Mouse (Mus musculus) embryo, embryonic 11.5 days (tissue): ENCODE data around the gene Plcg1.

ENCODE experiments used
- DNase-seq: peaks from one replicate; pipeline ENCODE4 v3.0.0-alpha.2; 2012; ENCODE audit warnings: low read depth, low spot score

Gene Plcg1

GRCm38 (mm10) chr2:160735706-160736310, 4.7 kb downstream of the Plcg1 start:
- DNase-seq = no peak

DNA sequence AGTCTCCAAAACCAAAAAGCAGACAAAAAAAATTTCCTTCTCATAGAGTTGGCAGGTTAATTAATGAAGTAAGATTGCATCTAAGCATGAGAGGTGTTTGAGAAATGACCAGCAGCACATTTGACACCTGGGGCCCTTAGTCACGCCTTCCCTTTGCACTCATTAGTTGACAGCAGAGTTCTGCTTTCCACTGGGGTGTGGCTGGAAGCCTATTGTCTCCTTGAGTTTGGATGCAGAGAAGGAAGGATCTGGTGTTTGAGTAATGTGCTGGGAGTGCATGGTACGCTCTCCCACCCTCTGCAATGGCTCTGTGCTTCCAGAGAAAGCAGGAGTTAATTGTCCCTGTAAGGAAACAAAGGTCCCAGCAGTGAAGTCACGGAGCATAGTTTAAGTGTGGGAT, 5.4 kb downstream of the Plcg1 start:
- no peak for DNase-seq

- DNase-seq = no peak
Measured at GRCm38 (mm10) chr2:160738354-160738753, 7.3 kb downstream of the Plcg1 start.

DNA sequence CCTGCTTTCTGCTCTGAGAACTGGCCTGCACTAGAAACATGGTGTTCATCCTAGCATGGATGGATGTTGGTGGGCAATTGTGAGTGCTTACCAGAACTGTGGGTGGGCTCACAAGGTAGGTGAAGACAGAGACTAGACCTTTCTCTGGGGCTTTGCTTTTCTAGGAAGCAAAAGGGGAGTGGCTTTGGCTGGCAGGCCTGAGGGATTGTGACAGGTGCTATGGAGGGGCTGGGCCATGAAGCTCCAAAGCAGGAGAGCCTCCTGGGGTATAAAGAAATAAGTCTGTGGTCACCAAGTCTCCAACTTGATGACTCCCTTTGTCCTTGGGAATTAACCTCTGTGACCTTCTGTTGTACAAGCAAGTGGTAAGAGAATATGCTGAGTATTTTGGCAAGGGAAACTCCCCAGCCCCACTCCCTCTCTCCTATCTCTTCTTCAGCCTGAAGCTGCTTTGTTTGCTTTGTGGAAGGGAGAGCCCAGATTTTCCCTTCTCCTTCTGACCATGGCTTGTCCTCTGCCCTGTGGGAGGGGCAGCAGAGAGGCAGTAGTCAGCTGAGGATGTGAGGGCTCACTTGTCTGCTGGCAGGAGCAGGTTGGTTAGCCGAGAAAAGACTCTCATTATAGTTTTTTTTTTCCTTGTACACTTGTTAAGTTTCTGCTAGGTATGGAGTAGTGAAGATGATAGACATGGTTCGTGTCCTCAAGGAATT, 8.7 kb downstream of the Plcg1 start:
- DNase-seq = no peak

DNA sequence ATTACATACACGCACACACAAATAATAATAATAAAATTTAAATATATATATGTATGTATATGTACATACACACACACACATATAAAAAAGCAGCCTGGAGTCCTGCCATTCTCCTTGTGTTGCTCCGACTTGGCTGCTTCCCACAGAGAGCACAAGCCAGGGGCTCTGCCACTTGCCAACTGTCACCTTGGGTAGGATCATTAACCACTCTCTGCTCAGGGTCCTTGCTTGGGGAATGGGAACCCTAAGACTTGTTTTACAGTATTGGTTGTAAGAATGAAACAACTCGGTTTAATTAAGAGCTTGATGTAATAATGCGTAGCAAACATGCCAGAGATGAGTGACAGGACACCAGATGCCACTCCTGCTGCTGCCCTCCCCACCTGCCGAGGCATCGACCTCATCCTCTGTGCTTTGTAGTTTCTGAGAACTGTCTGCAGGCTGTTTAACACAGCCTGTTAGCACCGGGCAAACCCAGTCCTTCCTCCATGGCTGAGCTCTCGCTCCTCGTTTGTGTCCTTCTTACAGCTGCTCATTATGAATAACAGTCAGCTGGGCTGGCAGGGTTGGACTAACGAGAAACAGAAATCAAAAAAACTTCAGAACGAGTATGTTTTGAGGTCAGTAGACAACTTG, 9.5 kb downstream of the Plcg1 start:
- no peak for DNase-seq

GRCm38 (mm10) chr2:160741580-160741979, 10.5 kb downstream of the Plcg1 start:
- DNase-seq = no peak

- no peak for DNase-seq
Measured at GRCm38 (mm10) chr2:160742161-160742609, 11.1 kb downstream of the Plcg1 start.

GRCm38 (mm10) chr2:160744040-160744822, 13.1 kb downstream of the Plcg1 start:
- DNase-seq = no peak

- DNase-seq = no peak
Measured at GRCm38 (mm10) chr2:160744823-160745210, 13.7 kb downstream of the Plcg1 start.

GRCm38 (mm10) chr2:160745497-160745896, 14.4 kb downstream of the Plcg1 start:
- DNase-seq = no peak

DNA sequence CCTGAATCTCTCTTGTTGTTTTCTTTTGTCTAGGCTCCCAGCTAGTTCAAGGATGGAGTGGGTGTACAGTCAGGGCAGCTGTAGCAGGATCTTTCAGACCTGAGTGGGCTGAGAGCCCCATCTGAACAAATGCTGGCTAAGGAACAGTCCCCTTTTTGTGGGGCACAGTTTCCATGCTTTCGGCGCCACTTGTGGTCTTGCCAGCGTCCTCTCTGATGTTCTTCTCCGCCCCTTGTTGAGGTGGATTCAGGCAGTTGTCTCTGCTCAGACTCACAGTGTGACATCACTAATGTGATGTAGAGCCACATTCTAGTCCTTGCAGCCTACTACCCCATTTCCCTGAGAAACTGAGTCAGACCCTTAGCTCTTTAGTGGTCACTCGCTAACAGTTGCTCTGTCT, 15.5 kb downstream of the Plcg1 start:
- DNase-seq = no peak

- DNase-seq = no peak
Measured at GRCm38 (mm10) chr2:160747075-160747474, 16.0 kb downstream of the Plcg1 start.

DNA sequence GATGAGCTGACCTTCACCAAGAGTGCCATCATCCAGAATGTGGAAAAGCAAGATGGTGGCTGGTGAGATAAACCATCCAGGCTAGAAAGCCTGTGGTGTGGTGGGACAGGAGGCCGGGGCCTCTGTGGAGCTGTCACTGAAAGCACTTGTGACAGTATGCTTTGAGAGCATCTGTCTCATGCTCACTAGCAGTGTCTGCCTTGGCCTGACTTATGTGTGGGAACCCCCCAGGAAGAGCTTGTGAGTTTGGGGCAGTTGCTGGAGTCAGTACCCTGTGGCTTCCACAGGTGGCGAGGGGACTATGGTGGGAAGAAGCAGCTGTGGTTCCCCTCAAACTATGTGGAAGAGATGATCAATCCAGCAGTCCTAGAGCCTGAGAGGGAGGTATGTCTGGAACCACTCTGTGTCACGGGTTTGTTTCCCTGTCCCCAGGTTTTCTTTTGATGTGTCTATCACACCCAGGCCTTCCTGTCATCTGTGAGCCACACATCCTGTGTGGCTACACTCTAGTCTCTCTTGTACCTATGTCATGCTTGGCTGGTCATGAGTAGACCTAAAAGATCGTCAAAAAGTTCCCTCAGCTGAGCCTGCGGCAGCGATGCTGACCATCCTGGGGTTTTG, 25.6 kb downstream of the Plcg1 start:
- no peak for DNase-seq

DNA sequence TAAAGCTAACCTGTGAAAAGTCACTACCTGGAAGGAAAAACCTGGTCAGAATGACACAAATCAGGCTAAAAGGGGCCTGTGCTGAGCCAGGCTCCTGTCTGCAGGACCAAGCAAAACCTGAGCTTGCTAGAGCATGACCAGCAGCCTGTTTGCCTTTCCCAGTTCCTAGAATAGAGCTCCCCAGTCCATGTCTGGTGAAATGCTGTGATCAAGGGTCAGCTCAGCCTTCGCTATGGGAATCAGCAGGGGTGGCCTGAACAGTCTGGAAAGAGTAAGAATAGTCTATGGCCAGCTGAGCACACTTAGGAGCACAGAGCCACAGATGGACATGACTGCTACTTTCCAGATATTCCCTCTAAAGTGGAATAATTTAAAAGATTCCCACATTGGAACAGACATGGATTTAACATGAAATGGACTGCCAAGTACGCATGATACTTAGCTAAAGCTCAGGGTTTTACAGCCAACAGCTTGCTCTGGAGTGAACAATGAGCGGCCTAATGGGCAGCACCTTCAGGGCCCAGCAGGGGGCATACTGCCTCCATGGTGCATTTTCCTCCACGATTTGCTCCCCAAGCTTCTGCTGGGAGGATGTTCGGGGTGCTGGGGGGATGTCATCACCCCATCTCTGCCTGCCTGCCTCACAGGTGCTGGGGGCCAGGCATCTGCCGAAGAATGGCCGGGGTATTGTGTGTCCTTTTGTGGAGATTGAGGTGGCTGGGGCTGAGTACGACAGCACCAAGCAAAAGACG, 29.5 kb downstream of the Plcg1 start:
- DNase-seq = no peak

GRCm38 (mm10) chr2:160763816-160764215, 32.7 kb downstream of the Plcg1 start:
- no peak for DNase-seq

- no peak for DNase-seq
Measured at GRCm38 (mm10) chr2:160764386-160764785, 33.3 kb downstream of the Plcg1 start.

DNA sequence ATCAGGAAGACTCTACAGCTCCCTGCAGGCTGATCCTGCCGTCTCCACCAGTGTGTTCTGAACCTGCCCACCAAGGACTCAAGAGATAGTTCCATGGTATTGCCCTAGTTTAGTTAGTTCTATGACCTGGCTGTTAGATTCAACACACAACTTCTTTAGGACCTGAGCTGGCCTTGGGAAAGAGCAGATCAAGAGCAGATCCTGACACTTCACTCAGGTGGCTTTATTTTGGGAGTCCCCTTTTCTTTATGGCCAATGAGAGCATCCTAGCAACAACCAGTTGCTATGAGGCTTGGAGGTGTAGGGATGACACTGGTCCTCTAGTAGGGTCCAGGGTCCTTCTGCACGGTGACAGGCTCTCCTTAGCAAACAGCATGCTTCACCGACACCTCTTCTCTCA, 34.0 kb downstream of the Plcg1 start:
- DNase-seq = no peak

GRCm38 (mm10) chr2:160766371-160766771, 35.3 kb downstream of the Plcg1 start:
- DNase-seq = no peak

GRCm38 (mm10) chr2:160767201-160767600, 36.1 kb downstream of the Plcg1 start:
- no peak for DNase-seq

- DNase-seq = no peak
Measured at GRCm38 (mm10) chr2:160768097-160768695, 37.1 kb downstream of the Plcg1 start.

DNA sequence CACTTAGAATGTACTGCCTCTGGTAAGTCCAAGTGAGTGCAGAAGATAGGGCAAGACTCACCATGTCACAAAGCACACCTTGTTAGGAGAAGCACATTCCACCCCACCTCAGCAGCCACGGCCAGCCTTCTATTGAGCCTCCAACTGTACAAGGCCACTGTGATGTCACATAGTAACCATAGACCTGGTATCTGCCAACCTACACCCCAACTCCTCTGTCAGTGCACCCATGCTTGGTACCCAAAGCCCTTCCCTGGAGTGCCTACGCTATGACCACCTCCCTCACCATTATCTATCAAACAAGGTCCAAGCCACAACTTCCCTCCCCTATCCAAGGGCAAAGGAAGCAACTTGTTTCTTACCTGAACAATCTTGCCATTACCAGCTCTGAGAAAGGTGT, 37.9 kb downstream of the Plcg1 start:
- no peak for DNase-seq
